Mouse (Mus musculus) MEL (cell line): ENCODE data around the gene Dctn1. TPM values are rescaled to one million over a fixed set of nuclear protein-coding genes. Genes with fewer than 3 reads are reported as not detected.
A peak's percentile ranks its signal among the peaks of the same experiment; 100 is the strongest.

Experiments used
- DNase-seq: peaks from one replicate; pipeline ENCODE4 v3.0.0; 2011; ENCODE audit warnings: low read depth, low spot score
- H3K27ac ChIP-seq: 2 replicates; pipeline ENCODE4 v1.5.1; 2012; ENCODE audit warnings: low read depth, mild to moderate bottlenecking, control low read depth, low read length, moderate library complexity; ENCODE audit not compliant: control insufficient read depth
- H3K27me3 ChIP-seq, 2 experiments: fragments of 150-350 bp in 1 of 2; sonication (generic) in 1 of 2; 2 replicates each; pipeline ENCODE4 v1.6.1; 2012; ENCODE audit warnings: low read length in 2 of 2, mild to moderate bottlenecking in 2 of 2, improper control_type of control experiment in 1 of 2, moderate library complexity in 1 of 2; ENCODE audit not compliant: insufficient read depth in 2 of 2, control insufficient read depth in 1 of 2
- H3K36me3 ChIP-seq, 2 experiments: 2 replicates each; pipeline ENCODE4 v1.6.1; 2012 to 2014; ENCODE audit warnings: low read length in 2 of 2, improper control_type of control experiment in 1 of 2, inconsistent platforms in 1 of 2, mild to moderate bottlenecking in 1 of 2; ENCODE audit not compliant: insufficient read depth in 2 of 2, control insufficient read depth in 1 of 2
- H3K4me1 ChIP-seq, 2 experiments: fragments of 150-350 bp in 1 of 2; sonication (generic) in 1 of 2; 2 replicates each; pipeline ENCODE4 v1.6.1; 2012; ENCODE audit warnings: low read length in 2 of 2, improper control_type of control experiment in 1 of 2, mild to moderate bottlenecking in 1 of 2; ENCODE audit not compliant: insufficient read depth in 2 of 2, control insufficient read depth in 1 of 2
- H3K4me3 ChIP-seq, 2 experiments: fragments of 150-350 bp in 1 of 2; sonication (generic) in 1 of 2; 2 replicates each; pipeline ENCODE4 v1.5.1; 2012; ENCODE audit warnings: low read depth in 2 of 2, low read length in 2 of 2, mild to moderate bottlenecking in 2 of 2, moderate library complexity in 2 of 2, control low read depth in 1 of 2, improper control_type of control experiment in 1 of 2; ENCODE audit not compliant: control insufficient read depth in 1 of 2, insufficient read depth in 1 of 2
- H3K79me2 ChIP-seq: 2 replicates; pipeline ENCODE4 v1.6.1; 2012; ENCODE audit warnings: mild to moderate bottlenecking, low read length, moderate library complexity; ENCODE audit not compliant: control insufficient read depth, poor library complexity, insufficient read depth
- H3K9ac ChIP-seq: 2 replicates; pipeline ENCODE4 v1.6.1; 2012; ENCODE audit warnings: low read depth, mild to moderate bottlenecking, control low read depth, low read length, moderate library complexity; ENCODE audit not compliant: control insufficient read depth, poor library complexity, severe bottlenecking
- H3K9me3 ChIP-seq: fragments of 150-350 bp; sonication (generic); replicated peaks from 2 replicates; pipeline ENCODE4 v1.6.1; 2012; ENCODE audit warnings: mild to moderate bottlenecking, low read length, improper control_type of control experiment, moderate library complexity; ENCODE audit not compliant: insufficient read depth
- BHLHE40 ChIP-seq: IDR thresholded peaks from 2 replicates; pipeline ENCODE4 v1.6.1; 2012; ENCODE audit warnings: low read depth, mild to moderate bottlenecking, inconsistent platforms, low read length, improper control_type of control experiment, borderline replicate concordance
- CHD2 ChIP-seq: IDR thresholded peaks from 2 replicates; pipeline ENCODE4 v1.6.1; 2011; ENCODE audit warnings: low read length, improper control_type of control experiment
- E2F4 ChIP-seq: IDR thresholded peaks from 2 replicates; pipeline ENCODE4 v1.6.1; 2011; ENCODE audit warnings: low read depth, low read length, improper control_type of control experiment, borderline replicate concordance
- ELF1 ChIP-seq: IDR thresholded peaks from 2 replicates; pipeline ENCODE4 v1.6.1; 2014; ENCODE audit warnings: low read depth, mild to moderate bottlenecking, inconsistent platforms, low read length, improper control_type of control experiment, moderate library complexity
- EP300 ChIP-seq, 2 experiments: IDR thresholded peaks; 2 replicates each; pipeline ENCODE4 v1.6.1; 2011; ENCODE audit warnings: improper control_type of control experiment in 2 of 2, low read length in 2 of 2, low read depth in 1 of 2, mild to moderate bottlenecking in 1 of 2
- ETS1 ChIP-seq: IDR thresholded peaks from 2 replicates; pipeline ENCODE4 v1.6.1; 2012; ENCODE audit warnings: low read depth, mild to moderate bottlenecking, inconsistent platforms, low read length, improper control_type of control experiment, moderate library complexity
- GABPA ChIP-seq: IDR thresholded peaks from 2 replicates; pipeline ENCODE4 v1.6.1; 2012; ENCODE audit warnings: low read depth, mild to moderate bottlenecking, inconsistent platforms, low read length, improper control_type of control experiment, moderate library complexity
- GATA1 ChIP-seq: IDR thresholded peaks from 2 replicates; pipeline ENCODE4 v1.6.1; 2011; ENCODE audit warnings: low read depth, low read length, improper control_type of control experiment
- HCFC1 ChIP-seq: IDR thresholded peaks from 2 replicates; pipeline ENCODE4 v1.6.1; 2012; ENCODE audit warnings: low read depth, mild to moderate bottlenecking, inconsistent platforms, low read length, improper control_type of control experiment, moderate library complexity
- JUND ChIP-seq: IDR thresholded peaks from 2 replicates; pipeline ENCODE4 v1.6.1; 2011; ENCODE audit warnings: low read depth, mild to moderate bottlenecking, improper control_type of control experiment, low read length
- MAFK ChIP-seq: IDR thresholded peaks from 2 replicates; pipeline ENCODE4 v1.6.1; 2011; ENCODE audit warnings: low read depth, mild to moderate bottlenecking, low read length, improper control_type of control experiment, borderline replicate concordance
- MAZ ChIP-seq: IDR thresholded peaks from 2 replicates; pipeline ENCODE4 v1.6.1; 2012; ENCODE audit warnings: low read depth, mild to moderate bottlenecking, inconsistent platforms, low read length, improper control_type of control experiment
- MEF2A ChIP-seq: IDR thresholded peaks from 2 replicates; pipeline ENCODE4 v1.6.1; 2014; ENCODE audit warnings: low read depth, mild to moderate bottlenecking, inconsistent platforms, low read length, improper control_type of control experiment; ENCODE audit not compliant: poor library complexity, insufficient replicate concordance, severe bottlenecking; ENCODE audit errors: extremely low read depth
- MXI1 ChIP-seq: IDR thresholded peaks from 2 replicates; pipeline ENCODE4 v1.6.1; 2011; ENCODE audit warnings: mild to moderate bottlenecking, low read depth, low read length, improper control_type of control experiment
- NELFE ChIP-seq: IDR thresholded peaks from 2 replicates; pipeline ENCODE4 v1.6.1; 2011; ENCODE audit warnings: low read depth, low read length, improper control_type of control experiment
- NRF1 ChIP-seq: IDR thresholded peaks from 2 replicates; pipeline ENCODE4 v1.6.1; 2014; ENCODE audit warnings: low read depth, mild to moderate bottlenecking, inconsistent platforms, low read length, improper control_type of control experiment, moderate library complexity; ENCODE audit not compliant: poor library complexity, insufficient read depth, severe bottlenecking
- POLR2AphosphoS2 ChIP-seq: IDR thresholded peaks from 2 replicates; pipeline ENCODE4 v1.6.1; 2011; ENCODE audit warnings: low read length, improper control_type of control experiment
- POLR2AphosphoS5 ChIP-seq: IDR thresholded peaks from 2 replicates; pipeline ENCODE4 v1.6.1; 2012; ENCODE audit warnings: low read depth, borderline replicate concordance, mild to moderate bottlenecking, inconsistent platforms, low read length, moderate library complexity, mixed read lengths
- RAD21 ChIP-seq: IDR thresholded peaks from 2 replicates; pipeline ENCODE4 v1.6.1; 2011; ENCODE audit warnings: mild to moderate bottlenecking, low read depth, low read length, improper control_type of control experiment
- RCOR1 ChIP-seq: IDR thresholded peaks from 2 replicates; pipeline ENCODE4 v1.6.1; 2012; ENCODE audit warnings: low read depth, mild to moderate bottlenecking, inconsistent platforms, low read length, improper control_type of control experiment
- SMC3 ChIP-seq: IDR thresholded peaks from 2 replicates; pipeline ENCODE4 v1.6.1; 2011; ENCODE audit warnings: low read depth, low read length, improper control_type of control experiment
- TAL1 ChIP-seq: IDR thresholded peaks from 2 replicates; pipeline ENCODE4 v1.6.1; 2012; ENCODE audit warnings: mild to moderate bottlenecking, inconsistent platforms, low read length, moderate library complexity, mixed read lengths
- TBP ChIP-seq: IDR thresholded peaks from 2 replicates; pipeline ENCODE4 v1.8.0; 2011; ENCODE audit warnings: low read depth, low read length, improper control_type of control experiment
- UBTF ChIP-seq: IDR thresholded peaks from 2 replicates; pipeline ENCODE4 v1.6.1; 2012; ENCODE audit warnings: low read depth, mild to moderate bottlenecking, inconsistent platforms, low read length, improper control_type of control experiment, moderate library complexity, borderline replicate concordance; ENCODE audit not compliant: insufficient read depth
- USF1 ChIP-seq: IDR thresholded peaks from 2 replicates; pipeline ENCODE4 v1.6.1; 2014; ENCODE audit warnings: low read depth, mild to moderate bottlenecking, inconsistent platforms, low read length, improper control_type of control experiment, moderate library complexity
- USF2 ChIP-seq, 2 experiments: IDR thresholded peaks; 2 replicates each; pipeline ENCODE4 v1.6.1; 2011 to 2012; ENCODE audit warnings: improper control_type of control experiment in 2 of 2, low read length in 2 of 2, borderline replicate concordance in 1 of 2, inconsistent platforms in 1 of 2, low read depth in 1 of 2, mild to moderate bottlenecking in 1 of 2; ENCODE audit not compliant: insufficient read depth in 1 of 2
- ZC3H11A ChIP-seq: IDR thresholded peaks from 2 replicates; pipeline ENCODE4 v1.6.1; 2012; ENCODE audit warnings: low read depth, mild to moderate bottlenecking, inconsistent platforms, low read length, improper control_type of control experiment
- ZKSCAN1 ChIP-seq: IDR thresholded peaks from 2 replicates; pipeline ENCODE4 v1.6.1; 2012; ENCODE audit warnings: low read depth, mild to moderate bottlenecking, inconsistent platforms, low read length, improper control_type of control experiment, moderate library complexity
- ZNF384 ChIP-seq: IDR thresholded peaks from 2 replicates; pipeline ENCODE4 v1.6.1; 2012; ENCODE audit warnings: low read depth, mild to moderate bottlenecking, inconsistent platforms, low read length, improper control_type of control experiment
- polyA plus RNA-seq, 2 experiments: library from polyadenylated mRNA; stranded (reverse) in 1 of 2; unstranded in 1 of 2; fragments of >175 nt in 1 of 2; fragments of >200 nt in 1 of 2; gene quantifications; 2 replicates each; pipeline versions ENCODE4 v1.2.1 to v1.2.4; 2012; ENCODE audit warnings: low replicate concordance in 2 of 2, low read depth in 1 of 2; ENCODE audit not compliant: insufficient read length in 2 of 2, insufficient read depth in 1 of 2, missing spikeins in 1 of 2
- total RNA-seq: library from RNA; depleted of rRNA; stranded (reverse); fragments of 300-350 nt; gene quantifications from 2 replicates; pipeline ENCODE4 v1.2.3, GENCODE M21; 2012

The Dctn1 gene
- total and polyA plus RNA-seq, 3 experiments = 23.3 to 81.9 TPM; not detected in 1

GRCm38 (mm10) chr6:83155552-83156238 lies 10.0 kb upstream of the Dctn1 start:
- Histone ChIP-seq H3K4me1 (peaks cover 2 to 10% of the 10 kb centered on the region in 2 experiments; a peak in 3 of 4 replicates), H3K36me3 (peaks cover 0 to 2% of the 10 kb centered on the region in 2 experiments; a peak in 2 of 4 replicates), H3K9me3 (no peaks in the 10 kb centered on the region), H3K27me3 (no peaks in the 10 kb centered on the region), H3K79me2 (no peaks in the 10 kb centered on the region), H3K9ac (peak overlapping the region; percentile 57), H3K27ac (no peak overlapping the region), H3K4me3 (peak overlapping the region; percentile 78 to 87)
- peak; percentile 44 for DNase-seq
- peak; percentile 91; the same call in 1 of the 2 replicates for TF ChIP-seq JUND
- TF ChIP-seq POLR2AphosphoS2 = no peak

- H3K4me3 ChIP-seq = peak within 1 kb of the TSS; percentile 78 to 87
- no peaks in the 10 kb centered on the region for H3K9me3 ChIP-seq
- peak; percentile 89 for DNase-seq
- peaks cover 0 to 2% of the 10 kb centered on the region in 2 experiments; a peak in 2 of 4 replicates for H3K36me3 ChIP-seq
- H3K27ac ChIP-seq = no peak within 1 kb of the TSS
- H3K4me1 ChIP-seq = peaks cover 2 to 10% of the 10 kb centered on the region in 2 experiments; a peak in 3 of 4 replicates
- no peaks in the 10 kb centered on the region for H3K79me2 ChIP-seq
- H3K9ac ChIP-seq = peak within 1 kb of the TSS; percentile 57
- no peaks in the 10 kb centered on the region for H3K27me3 ChIP-seq
- TF ChIP-seq ZKSCAN1 (no peak), USF1 (no peak), E2F4 (no peak), MXI1 (peak; percentile 86), MAFK (no peak), ZNF384 (no peak), MAZ (0 out of 2 replicates have a peak, but pooled peaks have one; percentile 20), CHD2 (no peak), TBP (no peak), UBTF (no peak), ELF1 (0 out of 2 replicates have a peak, but pooled peaks have one; percentile 8), ZC3H11A (no peak), POLR2AphosphoS2 (no peak), SMC3 (no peak), JUND (no peak), MEF2A (no peak), USF2 (IDR thresholded peaks at IDR 0.05; ENCODE audit: borderline replicate concordance in 1 of 2, insufficient read depth in 1 of 2, low read depth in 1 of 2, low read length in 2 of 2) (no peak), TAL1 (no peak), NRF1 (no peak), RCOR1 (no peak), NELFE (peak; percentile 54), HCFC1 (peak; percentile 60; the same call in 1 of the 2 replicates), GATA1 (no peak), POLR2AphosphoS5 (no peak), RAD21 (no peak), BHLHE40 (no peak), EP300 (IDR thresholded peaks at IDR 0.05; ENCODE audit: low read depth in 1 of 2, low read length in 2 of 2) (no peak), GABPA (no peak), ETS1 (no peak)
Measured at GRCm38 (mm10) chr6:83156259-83156684, 9.4 kb upstream of the Dctn1 start, which contains the start of the genes Wdr54 and 1700003E16Rik. Gene Wdr54, minus strand, starts transcription at chr6:83156397. Gene 1700003E16Rik, plus strand, starts transcription at chr6:83156404.
